Mouse (Mus musculus) G1E (cell line): ENCODE measurements around the gene Znrd1as.

Source experiments
- CTCF ChIP-seq: IDR thresholded peaks from 2 replicates; pipeline ENCODE4 v1.5.1; 2012; ENCODE audit warnings: low read depth, low read length, inconsistent platforms, mixed read lengths
- GATA1 ChIP-seq: IDR thresholded peaks from 2 replicates; pipeline ENCODE4 v1.6.1; 2012; ENCODE audit warnings: borderline replicate concordance, low read length, inconsistent platforms, mixed read lengths
- GATA2 ChIP-seq: IDR thresholded peaks from 2 replicates; pipeline ENCODE4 v1.6.1; 2012; ENCODE audit warnings: low read depth, low read length, inconsistent platforms, borderline replicate concordance
- POLR2AphosphoS5 ChIP-seq: IDR thresholded peaks from 2 replicates; pipeline ENCODE4 v1.6.1; 2012; ENCODE audit warnings: low read depth, low read length, inconsistent platforms; ENCODE audit not compliant: insufficient replicate concordance
- TAL1 ChIP-seq: conservative IDR thresholded peaks from 2 replicates; pipeline ENCODE4 v1.6.1; 2012; ENCODE audit warnings: low read depth, low read length, inconsistent platforms, mixed read lengths

DNA sequence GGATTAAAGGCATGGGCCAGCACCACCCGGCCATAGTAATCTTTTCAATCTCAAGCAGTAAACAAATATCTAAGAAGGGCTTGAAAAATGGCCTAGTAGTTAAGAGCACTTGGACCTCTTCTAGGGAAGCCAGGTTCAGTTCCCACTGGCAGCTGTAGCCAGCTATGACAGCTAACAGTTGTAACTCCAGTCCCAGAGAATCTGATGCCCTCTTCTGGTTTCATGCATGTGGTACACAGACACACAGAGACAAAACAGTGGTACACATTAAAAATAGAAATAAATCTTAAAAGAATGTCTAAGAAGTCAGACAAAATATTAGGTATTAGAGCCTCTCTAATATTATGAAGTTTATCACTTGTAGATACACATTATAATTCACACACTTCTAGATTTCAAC lies 2.7 kb downstream of the Znrd1as start:
- no peak for TF ChIP-seq CTCF
- no peak for TF ChIP-seq GATA2
- no peak for TF ChIP-seq GATA1
- TF ChIP-seq POLR2AphosphoS5 = no peak
- no peak for TF ChIP-seq TAL1
